Mouse (Mus musculus) small intestine, adult 2 months (tissue): ENCODE measurements around the gene Sec24c.

Source experiments
- CTCF ChIP-seq: fragments of 200-500 bp; IDR thresholded peaks from 2 replicates; pipeline ENCODE4 v1.5.1; 2012; ENCODE audit warnings: low read depth, mild to moderate bottlenecking, control low read depth, inconsistent platforms, low read length, moderate library complexity, mixed read lengths; ENCODE audit not compliant: insufficient replicate concordance, insufficient read length; ENCODE audit errors: extremely low read depth
- POLR2A ChIP-seq: fragments of 200-500 bp; IDR thresholded peaks from 2 replicates; pipeline ENCODE4 v1.6.1; 2012; ENCODE audit warnings: low read depth, mild to moderate bottlenecking, control low read depth, inconsistent platforms, low read length, moderate library complexity

DNA sequence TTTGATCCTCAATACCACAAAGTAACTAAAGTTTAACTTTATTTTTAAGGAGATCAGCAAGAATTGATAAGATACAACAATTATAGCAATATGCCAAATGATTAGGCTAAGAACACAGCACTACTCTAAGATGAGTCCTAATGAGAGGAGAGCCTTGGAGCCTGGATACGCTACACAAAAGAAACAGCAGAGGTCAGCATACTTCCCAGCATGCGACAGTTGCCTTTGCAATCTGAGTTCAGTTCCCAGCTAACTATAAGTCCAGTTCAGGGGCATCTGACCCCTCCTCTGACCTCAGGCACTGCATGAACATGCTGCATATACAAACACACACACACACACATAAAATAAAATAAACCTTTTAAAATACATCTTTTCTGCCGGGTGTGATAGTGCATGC lies 28.6 kb upstream of the Sec24c start:
- TF ChIP-seq POLR2A (no peak), CTCF (no peak)
